Mouse (Mus musculus) neutrophil, adult 83 days (primary cell): ENCODE results near the gene Gm5141. TPM values are rescaled to one million over a fixed set of nuclear protein-coding genes. Genes with fewer than 3 reads are reported as not detected.

Source experiments
- total RNA-seq, 2 experiments: library from RNA; stranded (reverse); gene quantifications; one replicate each; pipeline ENCODE4 v1.2.4; 2023

The Gm5141 gene
- total RNA-seq, result 1 to 10 TPM; 1.1 to 2.1 TPM

DNA sequence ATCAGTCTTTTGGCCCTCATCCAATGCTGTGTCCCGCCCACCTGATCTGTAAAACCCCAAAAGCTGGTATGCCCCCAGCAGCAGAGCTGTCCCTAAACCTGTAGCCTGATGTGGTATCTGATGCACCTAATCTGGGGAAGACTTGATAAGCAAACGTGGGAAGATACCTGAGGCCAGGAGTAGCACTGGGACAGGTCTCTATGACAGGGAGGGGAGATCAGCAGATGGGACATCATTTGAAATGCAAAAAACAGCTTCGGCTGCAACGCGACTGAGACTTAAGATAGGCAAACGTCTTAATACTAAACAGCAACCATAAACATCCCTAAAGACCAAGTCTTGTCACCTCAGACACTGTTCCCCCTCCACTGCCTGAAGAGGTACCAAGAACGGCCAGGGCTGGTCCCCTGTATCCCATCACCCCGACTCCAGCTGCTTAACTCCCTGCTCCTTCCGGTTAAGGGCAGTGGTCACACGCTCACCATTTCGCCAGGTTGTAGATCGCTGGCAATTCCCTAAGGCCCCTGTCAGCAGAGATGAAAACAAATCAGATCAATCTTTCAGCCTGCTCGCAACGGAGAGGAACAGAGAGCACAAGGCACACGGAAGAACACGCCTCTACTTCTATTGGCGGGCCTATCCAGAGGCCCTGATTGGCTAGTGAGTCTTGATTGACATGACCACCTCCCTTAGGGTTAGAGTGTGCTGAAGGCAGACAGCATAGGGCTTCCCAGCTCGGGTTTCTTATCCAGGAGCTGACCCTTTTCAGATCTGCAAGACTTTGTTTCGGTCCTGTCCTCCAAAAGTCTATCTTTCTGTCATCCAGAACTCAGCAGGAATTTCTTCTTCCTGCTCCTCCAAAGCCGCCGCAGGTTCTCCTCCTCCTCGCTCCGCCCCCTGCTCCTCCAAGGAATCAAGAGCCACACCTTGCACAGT is at the start of gene Gm5141:
Gm5141 (minus strand) TSS at position 610 of the 936 bp plus-strand sequence.

DNA sequence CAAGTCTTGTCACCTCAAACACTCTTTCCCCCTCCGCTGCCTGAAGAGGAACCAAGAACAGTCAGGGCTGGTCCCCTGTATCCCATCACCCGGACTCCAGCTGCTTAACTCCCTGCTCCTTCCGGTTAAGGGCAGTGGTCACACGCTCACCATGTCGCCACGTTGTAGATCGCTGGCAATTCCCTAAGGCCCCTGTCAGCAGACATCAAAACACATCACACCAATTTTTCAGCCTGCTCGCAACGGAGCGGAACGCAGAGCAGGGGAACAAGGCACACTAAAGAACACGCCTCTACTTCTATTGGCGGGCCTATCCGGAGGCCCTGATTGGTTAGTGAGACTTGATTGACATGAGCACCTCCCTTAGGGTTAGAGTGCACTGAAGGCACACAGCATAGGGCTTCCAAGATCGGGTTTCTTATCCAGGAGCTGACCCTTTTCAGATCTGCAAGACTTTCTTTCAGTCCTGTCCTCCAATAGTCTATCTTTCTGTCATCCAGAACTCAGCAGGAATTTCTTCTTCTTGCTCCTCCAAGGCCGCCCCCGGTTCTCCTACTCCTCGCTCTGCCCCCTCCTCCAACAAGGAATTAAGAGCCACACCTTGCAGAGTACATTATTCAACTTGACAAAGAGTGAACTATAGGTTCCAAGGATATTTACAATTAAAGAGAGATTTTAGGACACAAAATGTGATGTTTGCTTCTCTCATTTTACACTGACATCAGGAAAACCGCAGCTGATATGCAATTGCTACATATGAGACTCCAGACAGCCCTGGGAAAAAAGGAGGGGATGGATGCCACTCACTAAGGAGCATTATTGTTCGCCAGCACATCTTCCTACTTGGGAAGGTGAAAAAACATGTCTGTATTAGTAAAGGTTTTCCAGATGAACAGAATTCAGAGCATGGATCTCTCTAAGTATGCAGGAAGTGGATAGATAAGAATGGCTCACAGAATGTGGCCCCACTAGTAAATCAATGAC is 24.9 kb downstream of the Gm5141 start, which contains the start of gene Platr25:
Platr25 (minus strand) TSS at position 278 of the 984 bp plus-strand sequence.

Other genes with a start within 250 kb of the Gm5141 start
- gene Zfp935, start 227.3 kb downstream of the Gm5141 start, total RNA-seq, result not detected
- gene Zfp934, start 214.6 kb downstream of the Gm5141 start, total RNA-seq, result 1 to 10 TPM; 5.0 to 6.1 TPM
- gene 6720489N17Rik, start 161.6 kb downstream of the Gm5141 start, total RNA-seq, result 1 to 10 TPM; 2.0 to 2.1 TPM
- 1 to 10 TPM; 8.0 to 8.3 TPM for gene Platr25, start 25.1 kb downstream of the Gm5141 start, total RNA-seq
- not detected for gene Fbp2, start 72.6 kb upstream of the Gm5141 start, total RNA-seq
- gene Fbp1, start 102.5 kb upstream of the Gm5141 start, total RNA-seq, result 1 to 10 TPM; 1.6 to 3.5 TPM
- 10 to 100 TPM; 19.6 to 24.2 TPM for gene 2010111I01Rik, start 179.1 kb upstream of the Gm5141 start, total RNA-seq